Comparison of ENCODE assay signal across 8 mouse cellular contexts in the genomic region with DNA sequence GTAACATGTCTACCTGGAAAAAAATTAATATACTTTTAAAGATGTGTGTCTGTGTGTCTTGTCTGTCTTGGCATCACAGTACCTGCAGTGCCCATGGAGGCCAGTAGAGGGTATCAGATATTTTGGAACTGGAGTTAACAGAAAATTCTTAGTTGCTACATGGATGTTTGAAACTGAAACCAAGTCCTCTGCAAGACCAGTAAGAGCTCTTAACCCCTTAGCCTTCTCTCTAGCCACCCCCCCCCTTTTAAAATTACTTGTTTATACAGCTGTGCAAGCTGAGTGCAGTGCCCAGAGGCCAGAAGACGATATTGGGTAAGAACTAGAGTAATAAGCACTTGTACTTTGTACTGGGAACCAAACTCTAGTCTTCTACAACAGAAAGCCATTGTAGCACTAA. TPM values are rescaled to one million over a fixed set of nuclear protein-coding genes. Genes with fewer than 3 reads are reported as not detected.
DNase-seq lines count a peak whose midpoint lies in the region; ATAC-seq and TF ChIP-seq lines count a peak whose summit lies in the region.

No protein-coding gene starts in this region.

- no peak overlapping the region for H3K4me2 ChIP-seq in limb, embryonic 11.5 days (ENCODE audit: low read depth, severe bottlenecking)
- H3K4me2 ChIP-seq in limb, embryonic 14.5 days (replicated peaks; ENCODE audit: low read depth, low read length, severe bottlenecking): no peak overlapping the region

- H3K36me3 ChIP-seq in limb, embryonic 11.5 days (ENCODE audit: control insufficient read depth, insufficient read depth, low read length): peaks cover 2% of the 10 kb centered on the region; the same call in 1 of the 2 replicates
- peaks cover 54% of the 10 kb centered on the region for H3K36me3 ChIP-seq in limb, embryonic 10.5 days
- H3K36me3 ChIP-seq in limb, embryonic 14.5 days (ENCODE audit: control insufficient read depth, insufficient read depth, low read length): peaks cover 35% of the 10 kb centered on the region

- H3K27me3 ChIP-seq in limb, embryonic 11.5 days (ENCODE audit: control insufficient read depth, insufficient read depth, low read length): no peaks in the 10 kb centered on the region
- H3K27me3 ChIP-seq in limb, embryonic 10.5 days (ENCODE audit: low read depth, poor library complexity, severe bottlenecking): no peaks in the 10 kb centered on the region
- no peaks in the 10 kb centered on the region for H3K27me3 ChIP-seq in limb, embryonic 14.5 days (ENCODE audit: control insufficient read depth, insufficient read depth, low read length)

- H3K9ac ChIP-seq in limb, embryonic 11.5 days (ENCODE audit: low read length): no peak overlapping the region
- no peak overlapping the region for H3K9ac ChIP-seq in limb, embryonic 14.5 days (ENCODE audit: low read depth, low read length, severe bottlenecking)

- no peak for ATAC-seq in limb, embryonic 11.5 days (ENCODE audit: insufficient number of reproducible peaks, low FRiP score, low TSS enrichment, low read depth)
- ATAC-seq in limb, embryonic 14.5 days (ENCODE audit: low FRiP score, low read depth): no peak

- no peak overlapping the region for H3K27ac ChIP-seq in limb, embryonic 11.5 days (replicated peaks; ENCODE audit: low read depth, low read length)
- H3K27ac ChIP-seq in limb, embryonic 10.5 days: no peak overlapping the region
- H3K27ac ChIP-seq in limb, embryonic 14.5 days (replicated peaks; ENCODE audit: low read depth, low read length): no peak overlapping the region

- WGBS in limb, embryonic 11.5 days: 75% methylated on average over 1 of the region's 1 CpGs
- 78% methylated on average over 1 of the region's 1 CpGs for WGBS in limb, embryonic 10.5 days
- 54% methylated on average over 1 of the region's 1 CpGs for WGBS in limb, embryonic 14.5 days

- H3K4me1 ChIP-seq in limb, embryonic 11.5 days (ENCODE audit: control insufficient read depth, insufficient read depth, low read length): 0 out of 2 replicates have a peak, but pooled peaks cover 2% of the 10 kb centered on the region
- peaks cover 13% of the 10 kb centered on the region for H3K4me1 ChIP-seq in limb, embryonic 10.5 days
- peaks cover 7% of the 10 kb centered on the region; the same call in 1 of the 2 replicates for H3K4me1 ChIP-seq in limb, embryonic 14.5 days (ENCODE audit: control insufficient read depth, insufficient read depth, low read length)

- no peak for TF ChIP-seq POLR2A in limb, embryonic 14.5 days (IDR thresholded peaks at IDR 0.05; ENCODE audit: borderline replicate concordance, extremely low read depth, insufficient read depth, insufficient read length)

- no peaks in the 10 kb centered on the region for H3K9me3 ChIP-seq in limb, embryonic 11.5 days (ENCODE audit: control insufficient read depth, low read length)
- no peaks in the 10 kb centered on the region for H3K9me3 ChIP-seq in limb, embryonic 10.5 days (replicated peaks)
- H3K9me3 ChIP-seq in limb, embryonic 14.5 days (ENCODE audit: control insufficient read depth, low read length): no peaks in the 10 kb centered on the region

- H3K4me3 ChIP-seq in limb, embryonic 11.5 days (ENCODE audit: low read depth, low read length): no peak overlapping the region
- H3K4me3 ChIP-seq in limb, embryonic 10.5 days: no peak overlapping the region
- no peak overlapping the region for H3K4me3 ChIP-seq in limb, embryonic 14.5 days (replicated peaks; ENCODE audit: low read length)

- DNase-seq in limb, embryonic 11.5 days (ENCODE audit: low spot score): peak; percentile 60
- no peak for DNase-seq in limb, embryonic 10.5 days (ENCODE audit: low spot score)
- DNase-seq in adrenal gland, adult (ENCODE audit: inconsistent age in 2 of 2, low spot score in 1 of 2): peak; percentile 67 to 91
- DNase-seq in embryo, embryonic 9.5 days (ENCODE audit: extremely low spot score): peak; percentile 60
- DNase-seq in heart, postnatal 4 days: peak; percentile 79
- DNase-seq in limb, embryonic 14.5 days (ENCODE audit: low spot score): peak; percentile 30
- DNase-seq in naive thymus-derived CD4-positive, alpha-beta T cell, adult 2 months (ENCODE audit: low read depth): peak; percentile 82
- DNase-seq in thymus, adult 18-20 months: peak; percentile 17 to 46

RNA-seq across cellular contexts. Expression of gene Rps13, which starts 2.2 kb away (rescaled TPM):
- 957 and 981 TPM in 2 replicates for polyA plus RNA-seq in limb, embryonic 11.5 days (2014; fragmentation: Nextera tagmentation; extraction: Ambion mirVana)
- polyA plus RNA-seq in limb, embryonic 10.5 days (2016; fragmentation: Nextera tagmentation; extraction: Ambion mirVana): 840 and 992 TPM in 2 replicates
- 100 to 1,000 TPM; 450 to 451 TPM for total RNA-seq in heart, postnatal 4 days (2021)
- polyA plus RNA-seq in limb, embryonic 14.5 days (2012; rRNA removed): 952 and 1,380 TPM in 2 replicates
- 930 and 1,010 TPM in 2 replicates for polyA plus RNA-seq in limb, embryonic 14.5 days (2014; fragmentation: Nextera tagmentation; extraction: Ambion mirVana)

RNA-seq across cellular contexts. Expression of gene Plekha7, which starts 28.1 kb away (rescaled TPM):
- polyA plus RNA-seq in limb, embryonic 11.5 days (2014; fragmentation: Nextera tagmentation; extraction: Ambion mirVana): 3.7 and 4.0 TPM in 2 replicates
- polyA plus RNA-seq in limb, embryonic 10.5 days (2016; fragmentation: Nextera tagmentation; extraction: Ambion mirVana): 5.8 and 6.9 TPM in 2 replicates
- total RNA-seq in heart, postnatal 4 days (2021): 10 to 100 TPM; 19.5 to 24.9 TPM
- polyA plus RNA-seq in limb, embryonic 14.5 days (2012; rRNA removed): 12.9 and 14.3 TPM in 2 replicates
- polyA plus RNA-seq in limb, embryonic 14.5 days (2014; fragmentation: Nextera tagmentation; extraction: Ambion mirVana): 9.2 and 9.9 TPM in 2 replicates
